Mouse (Mus musculus) B cell, adult 2 months (primary cell): ENCODE results near the gene Bbx.

Experiments
- DNase-seq, 2 experiments: peaks; one replicate each; pipeline ENCODE4 v3.0.0; 2022

Bbx gene

DNA sequence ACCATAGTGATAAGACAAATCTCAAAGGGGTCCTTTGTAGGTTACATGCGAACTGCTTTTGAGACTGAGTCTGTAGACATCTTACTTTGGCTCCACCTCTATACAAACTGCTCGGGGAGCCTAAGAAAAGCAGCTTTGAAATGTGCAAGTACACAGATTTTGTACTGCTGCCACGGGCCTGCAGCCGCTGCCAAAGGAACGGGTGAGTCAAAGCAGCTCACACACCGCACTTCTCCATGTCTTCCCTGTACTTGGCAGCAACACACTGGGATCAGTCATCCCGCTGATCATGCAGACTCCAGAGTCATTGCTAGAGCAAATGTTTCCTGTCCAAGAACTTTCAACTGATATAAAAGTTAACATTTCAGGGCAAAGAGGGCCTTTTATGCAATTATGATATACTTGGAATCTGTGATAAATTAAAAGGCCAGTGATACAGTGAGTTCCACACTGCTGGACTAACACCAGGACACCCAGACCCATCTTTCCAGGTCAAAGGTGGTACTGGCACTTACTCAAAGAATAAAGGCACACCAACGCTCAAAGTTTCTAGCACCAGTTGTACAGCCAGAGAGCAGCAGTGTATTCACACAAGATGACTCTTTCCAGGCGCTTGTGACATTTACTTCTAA lies 122.7 kb downstream of the Bbx start:
- DNase-seq: no peak

DNA sequence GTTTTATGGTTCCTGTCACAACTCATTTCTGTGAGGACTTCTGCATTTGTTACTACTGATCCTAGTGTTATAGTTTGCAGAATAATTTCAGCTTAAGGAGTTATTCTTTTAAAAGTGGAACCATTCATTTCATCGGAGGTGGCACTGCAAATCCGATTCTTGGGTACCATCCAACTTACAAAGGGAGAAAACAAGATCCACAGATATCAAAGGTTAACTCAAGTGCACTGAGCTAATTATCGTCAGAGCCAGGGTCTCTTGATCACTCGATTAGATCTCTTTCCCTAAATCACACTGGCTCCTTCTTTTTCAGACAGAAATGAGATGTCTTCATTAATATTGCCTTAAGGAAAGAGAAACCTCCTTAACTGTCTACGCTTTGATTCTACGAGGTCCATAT lies 123.9 kb downstream of the Bbx start:
- no peak for DNase-seq

GRCm38 (mm10) chr16:50307231-50307630 lies 125.0 kb downstream of the Bbx start:
- no peak for DNase-seq

DNA sequence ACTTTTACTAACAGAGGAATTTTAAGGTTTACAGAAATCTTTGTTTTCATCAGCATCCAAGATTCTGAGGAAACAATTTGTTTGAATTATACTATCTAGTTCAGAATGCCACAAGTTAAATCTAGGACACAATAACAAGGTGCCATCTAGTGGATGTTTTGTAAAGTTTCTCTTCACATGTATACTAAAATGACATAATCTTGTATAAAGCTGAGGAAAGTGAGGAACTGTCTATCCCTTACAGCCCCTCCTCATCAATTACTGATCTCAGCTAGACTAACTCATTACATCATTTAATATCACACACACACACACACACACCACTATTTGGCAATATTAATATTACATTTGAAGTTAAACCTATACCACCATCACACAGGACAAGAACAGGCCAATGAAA lies 125.5 kb downstream of the Bbx start:
- no peak for DNase-seq

DNA sequence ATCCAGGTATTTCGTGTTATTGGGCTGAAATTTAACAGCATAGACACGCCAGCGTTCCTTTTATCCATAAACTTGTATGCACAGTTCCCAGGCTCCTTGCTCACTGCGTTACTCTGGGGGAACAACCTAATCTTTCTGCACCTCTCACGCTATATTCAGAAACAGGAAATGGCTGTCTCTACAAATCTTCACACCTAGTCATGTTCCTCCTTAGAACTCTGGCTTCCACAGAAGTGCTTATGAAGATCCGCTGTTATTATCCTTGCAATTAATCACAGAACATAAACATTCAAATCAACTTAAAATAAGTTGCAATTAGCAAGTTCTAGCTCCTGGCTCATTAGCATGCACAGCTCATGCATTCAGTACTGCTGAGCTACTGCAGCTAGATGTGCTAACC lies 127.0 kb downstream of the Bbx start:
- DNase-seq: no peak

GRCm38 (mm10) chr16:50302566-50302965 lies 129.6 kb downstream of the Bbx start:
- no peak for DNase-seq

DNA sequence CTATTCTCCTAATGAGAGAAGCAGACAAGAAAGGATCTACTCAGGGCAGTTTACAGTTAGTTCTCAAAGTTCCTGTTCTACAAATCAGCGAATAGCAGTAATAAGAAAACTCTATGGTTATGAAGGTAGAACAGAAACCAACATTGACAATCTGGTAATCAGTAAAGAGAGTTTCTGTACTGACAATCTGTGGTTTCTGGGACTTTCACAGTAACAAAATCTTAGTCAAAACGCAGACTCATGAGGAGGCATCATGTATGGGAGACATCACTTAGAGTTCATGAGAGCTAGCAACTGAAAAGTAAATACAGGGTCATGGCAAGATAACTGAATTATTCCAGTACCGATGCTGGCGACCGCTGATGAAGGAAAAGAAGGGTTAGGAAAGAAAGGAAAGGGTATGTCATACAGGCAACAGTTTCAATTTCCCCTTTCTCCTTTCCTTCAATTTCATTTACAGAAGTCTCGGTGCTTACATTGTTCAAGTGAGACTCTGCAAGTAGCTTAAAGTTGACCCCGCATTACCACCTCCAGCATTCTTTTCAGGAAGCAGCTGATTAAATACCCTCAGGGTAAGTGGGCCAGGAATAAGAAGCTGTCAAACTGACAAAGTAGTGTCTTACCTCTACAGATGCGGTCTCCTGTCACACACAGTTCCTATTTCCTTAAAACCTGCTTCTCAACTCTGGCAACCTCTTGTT lies 133.3 kb downstream of the Bbx start:
- peak; percentile 5 to 8 for DNase-seq

GRCm38 (mm10) chr16:50293502-50294228 lies 138.5 kb downstream of the Bbx start:
- no peak for DNase-seq

DNA sequence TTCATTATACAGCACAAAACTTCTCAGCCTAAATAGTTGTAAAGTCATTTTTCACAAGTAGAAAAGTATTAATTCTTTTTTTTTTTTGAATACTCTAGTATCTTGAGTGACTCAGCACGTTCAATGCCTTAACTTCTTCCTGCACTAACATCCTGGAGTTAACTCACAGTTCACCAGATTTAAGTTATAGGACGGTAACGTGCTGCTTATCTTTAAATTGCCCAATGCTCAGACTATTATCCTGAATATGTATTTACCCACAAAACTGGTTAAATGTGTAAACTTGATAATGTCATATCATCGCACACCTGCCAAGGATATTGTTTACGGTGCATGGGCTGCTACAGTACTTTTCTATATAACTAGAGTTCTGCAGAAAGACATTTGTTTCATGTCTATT lies 139.4 kb downstream of the Bbx start:
- no peak for DNase-seq

DNA sequence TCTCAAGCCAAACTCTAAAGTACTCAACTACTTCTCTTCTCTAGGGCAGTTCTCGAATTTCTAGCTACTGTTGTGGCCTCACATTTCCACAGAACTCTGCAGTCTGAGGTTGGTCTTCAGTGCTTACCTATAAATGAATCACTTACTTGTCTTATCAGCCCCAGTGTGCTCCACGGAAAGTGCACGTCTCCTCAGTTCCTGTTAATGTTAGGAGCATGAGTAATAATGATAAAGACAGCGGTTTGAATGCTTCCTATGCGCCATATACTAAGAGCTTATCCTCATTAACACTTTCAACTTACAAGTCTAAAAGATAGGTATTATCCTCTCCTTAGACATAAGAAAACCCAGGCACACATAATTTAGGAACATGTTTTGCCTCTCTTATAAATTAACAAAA lies 142.4 kb downstream of the Bbx start:
- no peak for DNase-seq

DNA sequence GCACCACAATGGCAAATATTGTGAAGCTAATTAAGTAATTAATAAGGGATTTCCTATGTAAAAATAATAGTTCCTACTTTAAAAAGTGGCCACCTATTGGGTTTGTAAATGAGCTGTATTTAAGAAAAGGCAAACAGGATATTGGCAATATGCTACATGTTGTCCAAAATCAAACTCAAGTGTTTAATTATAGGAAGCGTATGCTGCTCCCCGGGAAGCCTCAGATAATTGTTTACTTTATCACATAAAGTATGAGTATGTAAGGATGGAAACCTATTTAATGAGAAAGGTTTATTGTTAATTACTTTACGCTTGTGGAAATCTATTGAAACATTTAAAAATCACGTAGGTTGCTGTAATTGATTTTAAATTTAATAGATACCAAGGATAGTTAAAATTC lies 159.4 kb downstream of the Bbx start:
- DNase-seq: no peak

- no peak for DNase-seq
These were observed 169.5 kb downstream of the Bbx start for GRCm38 (mm10) chr16:50262647-50263046.

DNA sequence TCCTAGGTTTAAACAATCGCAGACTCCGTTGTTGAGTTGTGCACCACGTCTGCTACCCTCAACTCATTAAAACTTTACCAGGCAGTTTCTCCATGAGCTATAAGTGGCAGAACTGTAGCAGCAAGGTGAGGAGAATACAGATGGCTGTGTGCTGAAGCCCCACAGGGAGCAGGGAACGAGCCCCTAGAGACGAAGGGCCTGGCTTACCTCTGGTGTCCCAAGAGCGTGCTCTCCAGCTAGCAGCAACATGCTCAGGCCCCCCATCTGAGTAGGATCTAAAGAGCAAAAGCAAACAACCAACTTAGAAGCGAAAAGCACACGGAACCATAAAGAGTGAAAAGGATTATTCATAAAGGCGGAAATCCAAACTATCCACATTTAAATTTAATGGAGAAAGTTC lies 170.0 kb downstream of the Bbx start:
- no peak for DNase-seq

DNA sequence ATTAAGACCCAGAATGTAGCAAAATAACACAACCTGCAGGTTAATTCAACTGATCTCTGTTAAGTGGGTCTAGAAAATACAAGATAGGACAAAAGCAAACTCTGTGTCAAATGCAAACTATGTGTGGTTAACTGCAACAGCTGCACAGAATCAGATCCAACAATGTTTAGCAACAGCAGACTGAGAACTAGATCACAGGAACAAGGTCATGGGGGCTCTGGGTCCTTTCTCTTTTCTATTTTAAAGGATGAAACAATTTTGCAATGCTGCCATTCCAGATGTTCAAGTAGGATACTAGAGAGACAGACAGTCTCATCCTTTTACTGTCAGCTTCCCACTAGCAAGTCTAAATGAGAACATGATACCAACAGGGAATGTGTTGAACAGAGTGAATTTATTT lies 170.4 kb downstream of the Bbx start:
- no peak for DNase-seq

GRCm38 (mm10) chr16:50254522-50255159 lies 177.5 kb downstream of the Bbx start:
- DNase-seq: no peak

- no peak for DNase-seq
These were observed 180.7 kb downstream of the Bbx start for GRCm38 (mm10) chr16:50251417-50251975.

DNA sequence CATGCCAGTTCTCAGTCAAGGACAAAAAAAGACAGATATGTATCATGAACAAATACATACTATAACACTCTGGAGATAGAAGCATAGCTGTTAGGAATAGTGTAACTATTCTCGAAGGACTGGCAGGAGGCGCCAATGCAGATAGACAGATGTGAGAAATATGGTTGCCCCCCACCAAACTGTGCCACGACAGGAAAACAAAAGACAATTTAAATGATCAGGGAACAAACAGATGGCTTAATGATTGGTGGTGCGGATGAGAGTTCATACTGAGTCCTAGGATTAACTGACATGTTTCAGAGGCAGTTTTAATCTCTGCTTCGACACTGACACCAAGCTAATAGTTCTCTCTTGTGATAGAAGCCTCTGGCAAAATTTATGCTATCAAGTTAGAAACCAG lies 181.7 kb downstream of the Bbx start:
- DNase-seq: no peak

DNA sequence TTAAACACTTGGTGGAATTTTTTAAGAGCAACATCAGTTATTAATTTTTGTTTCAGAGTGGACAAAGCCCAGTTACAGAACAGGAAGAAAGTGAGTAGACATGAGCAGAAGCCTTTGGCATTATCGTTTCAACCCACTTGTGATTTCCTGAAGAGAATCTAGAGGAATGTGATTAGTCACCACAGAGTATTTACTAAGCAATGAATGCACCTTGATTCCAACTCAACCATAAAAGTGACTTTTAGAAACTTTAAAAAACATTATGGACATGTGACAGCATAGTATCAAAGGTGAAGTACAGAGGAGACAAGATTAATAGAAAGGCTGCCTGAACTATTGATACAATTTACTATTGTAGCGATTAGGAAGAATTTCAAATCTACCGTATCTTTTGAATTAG lies 183.2 kb downstream of the Bbx start:
- no peak for DNase-seq

DNA sequence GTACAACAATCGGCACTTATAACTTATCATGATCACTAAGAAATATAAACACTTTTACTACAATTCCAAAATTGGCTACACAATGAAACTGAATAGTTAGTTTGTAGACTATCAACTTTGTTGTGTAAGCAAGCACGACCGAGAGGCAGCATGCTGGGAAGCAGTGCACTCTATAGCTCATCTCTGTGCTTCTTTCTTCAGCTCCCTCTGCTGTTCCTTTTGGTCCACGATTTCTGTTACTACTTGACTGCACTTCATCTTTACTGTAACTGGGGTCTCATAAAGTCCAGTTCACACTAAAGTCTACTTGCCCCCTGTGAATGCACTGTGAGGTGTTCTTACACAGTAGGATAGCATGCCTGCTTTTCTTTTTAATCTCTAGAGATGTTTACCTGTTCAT lies 189.7 kb downstream of the Bbx start:
- DNase-seq: no peak

DNA sequence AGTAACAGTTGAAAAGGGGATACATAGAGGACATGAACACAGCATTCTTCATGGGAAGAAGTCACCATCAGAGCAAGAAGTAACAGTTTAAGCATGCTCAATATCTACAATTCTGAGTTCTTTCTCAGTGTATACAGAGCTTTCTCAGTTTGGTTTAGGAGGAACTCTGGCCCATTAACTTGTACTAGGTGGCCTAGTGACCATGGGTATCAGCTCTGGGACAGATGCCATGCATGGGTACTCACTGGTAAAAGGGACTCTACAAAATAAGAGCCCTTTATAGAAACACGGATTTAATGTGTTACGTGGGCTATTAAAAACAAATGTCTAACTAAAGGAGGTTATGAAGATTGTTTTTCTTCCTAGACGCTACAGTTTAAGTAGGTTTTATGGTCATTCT lies 190.6 kb downstream of the Bbx start:
- no peak for DNase-seq

- DNase-seq: no peak
These were observed 197.0 kb downstream of the Bbx start for GRCm38 (mm10) chr16:50235231-50235630.

DNA sequence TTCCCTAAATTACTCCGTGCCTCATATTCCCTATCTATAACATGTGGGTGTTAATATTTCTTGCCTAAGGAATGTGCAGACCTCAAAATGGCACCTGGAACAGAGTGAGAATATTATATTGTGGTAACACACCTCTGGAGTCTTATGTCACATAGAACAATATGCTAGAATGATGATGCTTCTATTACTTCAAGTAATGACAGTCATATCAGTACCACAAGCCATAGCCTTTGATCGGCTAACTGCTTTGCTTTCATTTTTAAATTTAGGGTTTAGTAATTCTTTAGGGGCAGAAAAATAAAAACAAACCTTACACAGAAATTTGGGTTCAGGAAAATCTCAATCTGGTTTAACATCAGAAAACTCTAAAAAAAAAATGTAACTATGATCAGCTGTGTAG lies 201.6 kb downstream of the Bbx start:
- DNase-seq: no peak

GRCm38 (mm10) chr16:50228833-50229232 lies 203.4 kb downstream of the Bbx start:
- no peak for DNase-seq

DNA sequence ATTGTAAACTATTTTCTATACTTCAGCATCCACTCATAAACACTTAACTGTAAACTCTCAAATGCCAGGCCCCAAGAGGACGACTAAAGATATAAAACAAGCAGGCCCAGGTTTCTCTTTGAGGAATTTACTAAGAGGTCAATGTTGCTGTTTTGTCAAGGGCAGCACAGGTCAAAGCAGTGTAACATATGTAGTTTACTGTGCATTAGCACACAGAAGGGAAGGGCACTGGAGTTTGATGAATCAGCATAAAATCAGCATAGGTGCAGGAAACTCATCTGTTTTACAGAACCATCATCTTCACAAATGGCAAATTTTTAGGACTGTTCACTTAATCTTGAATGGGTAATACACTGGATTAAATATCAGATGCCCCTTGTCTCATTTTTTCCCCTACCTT lies 205.9 kb downstream of the Bbx start:
- DNase-seq: no peak
